ENCODE assay signal across 17 mouse cellular contexts in genomic region chr16:94489326-94489725, GRCm38 (mm10).
"Had no signal": no experiment of that assay in that cellular context is flagged by ENCODE, and none has a peak within 500 bp of the region (broad histone marks: within the 10 kb centered on the region; RNA-seq: fewer than 3 reads in every experiment).

No protein-coding gene starts in this region.

- DNase-seq: kidney, adult 18-20 months; kidney, adult 9 months; kidney, postnatal 14 days; layer of hippocampus, adult 9-11 months; liver, embryonic 13.5 days; lung, adult 2 months; lung, postnatal 14 days; lung, postnatal 4 days; midbrain, embryonic 14.5 days; thymus, postnatal 25 days had no signal

- H3K27me3 ChIP-seq: liver, embryonic 13.5 days; neural tube, embryonic 12.5 days; neural tube, embryonic 15.5 days had no signal

- H3K9ac ChIP-seq: liver, embryonic 13.5 days; neural tube, embryonic 12.5 days; neural tube, embryonic 15.5 days had no signal

- H3K36me3 ChIP-seq: liver, embryonic 13.5 days; neural tube, embryonic 12.5 days had no signal

- ATAC-seq: inflammation-experienced regulatory T-cells, adult 6 months; intestine, embryonic 16.5 days had no signal

- H3K9me3 ChIP-seq: liver, embryonic 13.5 days; neural tube, embryonic 12.5 days; neural tube, embryonic 15.5 days had no signal

- H3K4me3 ChIP-seq: layer of hippocampus, adult 2 months; liver, embryonic 13.5 days; neural tube, embryonic 12.5 days; neural tube, embryonic 15.5 days had no signal

- H3K4me2 ChIP-seq: liver, embryonic 13.5 days; midbrain, embryonic 11.5 days; neural tube, embryonic 12.5 days; neural tube, embryonic 15.5 days had no signal

- H3K4me1 ChIP-seq: liver, embryonic 13.5 days; neural tube, embryonic 12.5 days; neural tube, embryonic 15.5 days had no signal

- H3K27ac ChIP-seq: layer of hippocampus, adult 2 months; liver, embryonic 13.5 days; neural tube, embryonic 12.5 days; neural tube, embryonic 15.5 days; stomach, postnatal 0 days had no signal
